Mouse (Mus musculus): ENCODE data around the gene Faim.

The Faim gene

GRCm38 (mm10) chr9:98974898-98975297, 11.3 kb upstream of the Faim start:
- no peak for DNase-seq

GRCm38 (mm10) chr9:98976081-98976480, 10.1 kb upstream of the Faim start:
- DNase-seq = no peak

- no peak for DNase-seq
Measured at GRCm38 (mm10) chr9:98976520-98976919, 9.7 kb upstream of the Faim start.

DNA sequence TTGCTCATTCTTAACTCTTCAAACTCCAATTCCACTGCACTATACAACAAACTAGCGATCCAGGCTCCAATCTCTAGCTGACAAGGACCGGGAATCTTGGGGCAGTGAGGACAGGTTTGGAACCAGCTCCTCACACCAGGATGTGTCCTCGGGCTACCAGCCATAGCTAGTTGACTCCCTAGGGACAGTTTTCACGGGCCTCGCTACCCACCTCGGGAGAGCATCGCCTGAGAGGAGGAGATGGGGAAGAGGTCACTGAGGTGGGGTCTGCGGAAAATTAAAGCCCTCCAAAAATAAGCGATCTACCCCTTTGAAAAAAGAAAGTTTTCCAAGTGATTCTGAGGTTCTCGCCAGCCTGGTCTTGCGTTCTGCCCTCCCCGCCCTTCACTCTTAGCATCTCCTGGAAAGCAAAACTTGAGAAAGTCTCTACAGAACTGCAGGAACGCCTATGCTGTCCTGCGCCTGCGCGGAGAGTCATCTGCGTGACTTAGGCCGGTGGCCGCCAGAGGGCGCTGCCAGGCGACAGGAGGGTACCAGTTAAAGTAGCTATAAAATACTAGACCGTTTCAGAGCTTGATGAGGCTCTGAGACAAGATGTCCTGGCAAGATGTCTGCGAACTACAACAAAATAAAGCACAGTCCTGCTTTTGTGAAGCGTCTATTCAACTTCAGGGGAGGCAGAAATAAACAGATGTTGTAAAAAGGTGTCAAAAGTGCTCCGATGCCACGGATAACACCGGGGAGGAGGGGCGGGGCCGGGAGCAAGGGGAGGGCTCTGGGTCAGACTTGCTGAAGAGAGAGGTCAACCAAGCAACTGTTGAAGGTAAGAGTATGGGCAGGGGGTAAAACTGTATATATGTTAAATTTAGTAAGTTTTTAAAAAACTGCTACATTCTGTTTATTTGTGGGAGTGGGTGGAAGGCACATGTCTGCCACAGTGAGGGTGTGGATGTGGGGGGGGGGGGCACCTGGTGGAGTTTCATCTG, 6.4 kb upstream of the Faim start:
- DNase-seq = peak; percentile 95 to 96

DNA sequence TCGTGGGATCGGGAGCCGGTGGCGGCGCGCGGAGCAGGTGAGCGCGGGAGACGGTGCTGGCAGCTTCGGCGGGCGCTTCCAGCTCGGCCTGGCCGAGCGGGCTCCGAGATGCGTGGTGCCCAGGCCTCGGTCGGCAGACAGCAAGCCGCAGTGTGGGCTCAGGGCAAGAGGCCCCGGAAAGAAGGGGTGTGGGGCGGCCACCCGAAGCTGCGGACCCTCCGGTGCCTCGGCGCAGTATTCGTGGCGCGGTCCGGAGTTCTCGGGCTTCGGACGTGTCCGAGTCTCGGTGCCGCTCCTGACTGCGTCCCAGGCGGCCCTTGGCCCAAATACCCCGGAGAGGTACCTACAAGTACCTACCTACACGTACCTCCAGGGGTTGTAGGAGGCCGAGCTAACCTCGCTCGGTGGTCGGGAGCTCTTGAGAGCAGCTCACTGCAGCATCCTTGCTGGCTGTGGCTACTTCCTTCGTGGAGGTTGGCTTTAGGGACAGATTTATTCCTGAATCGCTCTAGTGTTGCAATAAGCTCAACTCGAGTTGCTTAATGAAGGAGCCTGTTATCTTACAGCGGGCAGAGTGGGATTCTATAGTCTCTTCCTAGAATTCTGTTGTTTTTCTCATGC, 413 bp downstream of the Faim start:
- DNase-seq = no peak

DNA sequence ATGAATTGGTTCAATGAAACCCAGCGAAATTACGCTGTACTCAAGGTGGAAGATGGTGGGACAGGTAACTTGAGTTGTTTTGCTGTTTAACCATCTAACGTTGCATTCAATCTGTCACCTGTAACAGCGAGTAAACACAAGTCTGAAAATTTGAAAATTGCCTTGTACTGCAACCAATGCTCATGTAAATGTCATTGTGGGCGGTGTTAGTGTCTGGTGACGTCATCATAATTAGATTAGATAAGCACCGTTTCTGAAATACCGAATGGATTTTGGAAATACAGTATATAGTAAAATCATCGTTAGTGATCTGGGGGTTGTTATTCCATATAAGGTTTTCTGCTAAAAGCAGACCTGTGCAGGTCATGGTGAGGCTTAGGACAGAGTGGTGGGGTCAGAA, 958 bp downstream of the Faim start:
- no peak for DNase-seq

DNA sequence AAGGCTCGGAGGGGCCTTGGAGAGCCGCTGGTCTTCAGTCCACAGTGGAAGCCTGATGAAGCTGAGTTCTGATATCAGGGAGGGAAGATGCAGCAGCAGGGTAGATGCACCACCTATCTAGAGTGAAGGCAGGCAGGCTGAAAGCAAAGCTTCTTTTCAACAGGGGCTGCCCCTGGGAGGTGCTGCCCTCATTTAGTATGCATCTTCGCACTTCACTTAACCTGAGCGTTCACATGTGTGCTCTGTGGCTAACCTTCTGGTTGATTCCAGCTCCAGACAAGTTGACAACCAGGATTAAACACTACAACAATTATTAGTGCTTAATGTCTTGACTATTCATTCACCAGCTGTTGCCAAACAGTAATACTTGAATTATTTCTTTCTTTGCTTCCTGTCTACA, 7.9 kb downstream of the Faim start:
- DNase-seq = no peak

DNA sequence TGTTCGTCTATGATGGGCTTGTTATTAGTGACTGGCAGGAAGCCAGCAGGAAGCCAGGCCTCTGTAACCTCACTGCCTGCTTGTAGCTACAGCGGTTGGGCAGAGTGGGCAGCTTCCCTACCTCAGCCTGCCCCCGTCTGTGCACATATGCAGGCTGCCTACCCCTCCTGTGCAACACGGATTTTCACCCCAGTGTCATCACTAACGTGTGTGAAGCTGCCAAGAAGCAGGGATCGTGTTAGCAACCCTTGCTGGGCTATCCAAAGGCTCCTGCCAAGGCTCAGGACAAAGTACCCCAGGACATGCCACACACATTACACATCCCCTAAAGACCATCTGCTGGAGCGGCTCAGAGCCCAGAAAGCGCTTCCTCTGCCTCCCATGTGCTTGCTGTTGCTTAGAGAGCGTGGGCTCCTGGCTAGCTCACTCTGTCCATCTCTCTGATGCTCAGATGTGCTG, 13.7 kb downstream of the Faim start:
- peak; percentile 77 to 86 for DNase-seq

DNA sequence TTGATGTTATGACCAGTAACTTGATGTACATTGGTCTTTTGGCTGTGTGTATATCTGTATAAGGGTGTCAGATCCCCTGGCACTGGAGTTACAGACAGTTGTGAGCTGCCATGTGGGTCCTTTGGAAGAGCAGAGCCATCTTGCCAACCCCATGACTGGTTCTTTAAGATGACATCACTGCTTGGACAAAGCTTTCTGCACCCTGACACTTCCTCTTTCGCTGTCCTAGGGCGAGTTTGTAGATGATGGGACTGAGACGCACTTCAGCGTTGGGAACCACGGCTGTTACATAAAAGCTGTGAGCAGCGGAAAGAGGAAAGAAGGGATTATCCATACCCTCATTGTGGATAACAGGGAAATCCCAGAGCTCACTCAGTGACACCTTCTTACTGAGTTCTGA, 15.2 kb downstream of the Faim start:
- DNase-seq = no peak

GRCm38 (mm10) chr9:99009069-99009897, 23.1 kb downstream of the Faim start:
- no peak for DNase-seq

GRCm38 (mm10) chr9:99009898-99010199, 23.7 kb downstream of the Faim start:
- DNase-seq = no peak

DNA sequence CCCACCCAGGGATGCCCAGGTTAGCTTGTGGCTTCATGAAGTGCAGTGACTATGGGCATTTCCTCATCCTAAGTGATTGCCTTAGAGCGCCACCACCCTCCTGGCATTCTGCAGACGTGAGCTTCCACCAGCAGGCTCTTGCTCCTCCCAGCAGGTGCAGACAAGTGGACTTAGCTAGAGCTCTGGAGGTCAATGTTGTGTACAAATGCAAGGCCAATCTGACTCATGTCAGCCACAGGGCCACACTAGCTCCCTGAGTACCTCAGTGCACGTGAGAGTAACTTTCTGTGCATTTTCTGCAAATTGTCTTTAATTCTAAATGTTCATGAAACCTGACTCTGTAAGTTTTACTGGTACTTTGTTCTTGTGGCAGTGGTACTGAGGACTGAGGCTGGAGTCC, 30.1 kb downstream of the Faim start:
- DNase-seq = no peak

GRCm38 (mm10) chr9:99016759-99017158, 30.6 kb downstream of the Faim start:
- DNase-seq = no peak

- no peak for DNase-seq
Measured at GRCm38 (mm10) chr9:99017679-99018078, 31.5 kb downstream of the Faim start.

DNA sequence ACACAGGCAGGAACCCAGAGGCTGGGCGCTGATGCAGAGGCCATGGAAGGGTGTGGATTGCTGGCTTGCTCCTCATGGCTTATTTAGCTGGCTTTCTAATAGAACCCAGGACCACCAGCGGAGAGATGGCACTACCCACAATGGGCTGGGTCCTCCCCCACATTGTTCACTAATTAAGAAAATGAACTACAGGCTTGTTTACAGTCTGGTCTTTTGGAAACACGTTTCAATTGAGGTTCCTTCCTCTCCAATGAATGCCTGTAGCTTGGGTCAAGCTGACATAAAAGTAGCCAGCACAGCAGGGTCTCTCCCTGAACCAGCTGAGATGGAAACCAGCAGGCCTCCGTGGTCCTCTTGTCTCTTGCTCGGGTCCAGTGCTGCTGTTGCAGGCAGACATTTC, 35.0 kb downstream of the Faim start:
- no peak for DNase-seq

DNA sequence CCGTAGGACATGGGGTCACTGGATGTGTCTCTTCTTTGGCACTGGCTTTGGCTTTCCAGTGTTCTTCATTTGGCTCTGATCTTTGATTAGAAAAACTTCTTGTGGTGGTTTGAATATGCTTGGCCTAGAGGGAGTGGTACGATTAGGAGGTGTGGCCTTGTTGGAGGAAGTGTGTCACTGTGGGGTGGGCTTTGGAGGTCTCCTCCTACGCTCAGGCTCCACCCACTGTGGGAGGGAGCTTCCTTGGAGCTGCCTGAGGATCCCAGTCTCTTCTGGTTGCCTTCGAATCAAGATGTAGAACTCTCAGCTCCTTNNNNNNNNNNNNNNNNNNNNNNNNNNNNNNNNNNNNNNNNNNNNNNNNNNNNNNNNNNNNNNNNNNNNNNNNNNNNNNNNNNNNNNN, 35.6 kb downstream of the Faim start:
- DNase-seq = no peak

- no peak for DNase-seq
Measured at GRCm38 (mm10) chr9:99032031-99032430, 45.9 kb downstream of the Faim start.

- DNase-seq = no peak
Measured at GRCm38 (mm10) chr9:99034111-99034510, 47.9 kb downstream of the Faim start.

GRCm38 (mm10) chr9:99035575-99035974, 49.4 kb downstream of the Faim start, which contains the start of gene Gm1123:
Gm1123 (minus strand) TSS chr9:99035715.
- no peak for DNase-seq

DNA sequence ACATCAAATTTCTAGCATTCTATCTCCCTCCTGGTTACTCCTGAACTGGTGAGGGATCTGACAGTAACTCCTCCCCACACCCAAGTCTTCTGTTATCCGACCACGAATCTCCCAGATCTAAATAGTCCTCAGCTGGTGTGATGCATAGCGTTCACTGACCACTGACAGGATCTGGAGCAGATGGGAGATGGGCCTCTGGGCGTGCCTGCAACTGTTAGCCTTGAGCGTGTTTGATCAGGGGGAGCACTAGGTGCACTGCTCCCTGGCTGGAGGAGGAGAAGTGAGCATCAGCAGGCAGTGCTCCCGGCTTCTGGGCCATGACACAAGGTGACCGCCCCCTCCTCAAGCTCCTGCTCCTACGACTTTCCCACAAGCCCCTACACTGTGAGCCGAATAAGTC, 55.8 kb downstream of the Faim start:
- no peak for DNase-seq

- DNase-seq = no peak
Measured at GRCm38 (mm10) chr9:99042641-99043040, 56.5 kb downstream of the Faim start.

DNA sequence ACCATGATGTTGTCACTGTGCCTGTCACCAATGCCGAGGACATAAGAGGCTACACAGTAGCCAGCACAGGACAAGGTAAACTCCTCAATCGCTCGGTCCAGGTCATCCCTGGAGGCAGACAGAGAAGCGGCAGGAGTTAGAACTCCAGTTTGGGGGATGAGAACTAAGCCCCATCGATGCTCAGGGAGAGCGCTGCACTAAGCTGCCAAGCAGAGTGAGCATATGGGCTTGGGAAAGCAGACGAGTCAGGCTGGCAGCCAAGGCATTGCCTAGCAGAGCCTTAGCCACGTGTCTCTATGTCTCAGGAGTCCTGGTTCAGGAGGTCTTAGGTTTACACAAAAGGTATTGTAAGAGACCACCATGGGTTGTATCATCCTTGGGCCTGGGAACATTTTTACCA, 58.6 kb downstream of the Faim start:
- peak; percentile 71 to 82 for DNase-seq

GRCm38 (mm10) chr9:99048724-99049250, 62.6 kb downstream of the Faim start:
- peak; percentile 26 to 32 for DNase-seq

All from cerebellum, postnatal 14 days (tissue).